Mouse (Mus musculus): ENCODE measurements at regions not wholly inside any gene's neighbourhood (a gene's known extent, or its start where the extent isn't known, plus 50 kb on each side); places are given as distances from the start of the nearest gene placed in this dataset.

DNA sequence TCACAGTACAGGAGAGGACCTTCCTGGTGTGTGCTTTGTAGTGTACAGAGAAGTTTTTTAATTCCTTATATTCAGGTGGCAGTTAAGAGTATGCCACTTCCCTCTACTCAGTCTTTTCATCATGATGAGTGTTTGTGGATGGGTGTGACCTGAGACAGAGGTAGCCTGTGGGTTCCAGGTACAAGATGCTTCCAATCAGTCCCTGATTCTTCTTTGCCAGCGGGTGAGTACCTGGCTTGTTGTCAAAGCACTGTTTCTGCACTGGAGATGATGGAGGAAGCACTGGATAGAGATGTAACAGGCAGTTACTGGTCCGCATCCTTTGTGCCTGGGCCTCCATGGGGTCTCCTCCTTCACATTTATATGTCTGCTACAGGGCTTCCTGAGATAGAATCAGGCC, 234.7 kb upstream of the Trib2 start:
- TF ChIP-seq CTCF (conservative IDR thresholded peaks at IDR 0.05; ENCODE audit: insufficient read depth, insufficient read length, low read depth, low read length) (no peak), POLR2A (IDR thresholded peaks at IDR 0.05; ENCODE audit: low read depth, low read length) (no peak)

All from kidney, adult 2 months (tissue).